Mouse (Mus musculus) forebrain, postnatal 0 days (tissue): ENCODE data around the gene Stat2. TPM values are rescaled to one million over a fixed set of nuclear protein-coding genes. Genes with fewer than 3 reads are reported as not detected.

Experiments
- ATAC-seq: fragments of 200-750 bp; cut with Nextera tagmentation; 2 replicates; pipeline ENCODE4 v1.8.0; 2017; ENCODE audit warnings: mild to moderate bottlenecking, moderate library complexity
- DNase-seq: peaks from one replicate; pipeline ENCODE4 v3.0.0-alpha.2; 2015
- H3K27ac ChIP-seq: fragments of 300-500 bp; sonication (generic); 2 replicates; pipeline ENCODE4 v1.5.1; 2014; ENCODE audit warnings: low read depth, mild to moderate bottlenecking, antibody characterized with exemption, low read length, moderate library complexity, mixed read lengths
- H3K27me3 ChIP-seq: fragments of 300-500 bp; sonication (generic); 2 replicates; pipeline ENCODE4 v1.6.1; 2014; ENCODE audit warnings: mild to moderate bottlenecking, low read length, mixed read lengths; ENCODE audit not compliant: insufficient read depth
- H3K36me3 ChIP-seq: fragments of 300-500 bp; sonication (generic); 2 replicates; pipeline ENCODE4 v1.6.1; 2014; ENCODE audit warnings: mild to moderate bottlenecking, moderate library complexity; ENCODE audit not compliant: insufficient read depth
- H3K4me1 ChIP-seq: fragments of 300-500 bp; sonication (generic); 2 replicates; pipeline ENCODE4 v1.6.1; 2014; ENCODE audit warnings: antibody characterized with exemption; ENCODE audit not compliant: insufficient read depth
- H3K4me2 ChIP-seq: fragments of 300-500 bp; sonication (generic); 2 replicates; pipeline ENCODE4 v1.6.1; 2014; ENCODE audit warnings: low read depth, mild to moderate bottlenecking, moderate library complexity
- H3K4me3 ChIP-seq: fragments of 300-500 bp; sonication (generic); 2 replicates; pipeline ENCODE4 v1.5.1; 2014; ENCODE audit warnings: low read depth, low read length, mixed read lengths
- H3K9ac ChIP-seq: fragments of 300-500 bp; sonication (generic); 2 replicates; pipeline ENCODE4 v1.6.1; 2014; ENCODE audit warnings: mild to moderate bottlenecking
- H3K9me3 ChIP-seq: fragments of 300-500 bp; sonication (generic); 2 replicates; pipeline ENCODE4 v1.6.1; 2016; ENCODE audit warnings: low read length
- CTCF ChIP-seq: sonication (generic); IDR thresholded peaks from 2 replicates; pipeline ENCODE4 v1.5.1; 2016; ENCODE audit warnings: antibody characterized with exemption, control low read depth, low read depth
- WGBS: fragments of 180-500 bp; shearing (Covaris S2); extraction: QIAGEN DNeasy Blood & Tissue Kit; methylation state at CpG from one replicate; pipeline ENCODE4 v1.1.7; 2014; 5-methylcytosine and 5-hydroxymethylcytosine counted together
- polyA plus RNA-seq: library from polyadenylated mRNA; unstranded; fragments of >200 nt; fragmentation: Nextera tagmentation; extraction: Ambion mirVana; gene quantifications from 2 replicates; pipeline ENCODE4 v1.2.1, GENCODE M21; 2015
- total RNA-seq: library from RNA; depleted of rRNA; stranded (reverse); fragments of >200 nt; gene quantifications from 2 replicates; pipeline ENCODE4 v1.2.3, GENCODE M21; 2014

Gene Stat2
- total and polyA plus RNA-seq, 2 experiments from 2014 or later, result 8.1 to 10.3 TPM

DNA sequence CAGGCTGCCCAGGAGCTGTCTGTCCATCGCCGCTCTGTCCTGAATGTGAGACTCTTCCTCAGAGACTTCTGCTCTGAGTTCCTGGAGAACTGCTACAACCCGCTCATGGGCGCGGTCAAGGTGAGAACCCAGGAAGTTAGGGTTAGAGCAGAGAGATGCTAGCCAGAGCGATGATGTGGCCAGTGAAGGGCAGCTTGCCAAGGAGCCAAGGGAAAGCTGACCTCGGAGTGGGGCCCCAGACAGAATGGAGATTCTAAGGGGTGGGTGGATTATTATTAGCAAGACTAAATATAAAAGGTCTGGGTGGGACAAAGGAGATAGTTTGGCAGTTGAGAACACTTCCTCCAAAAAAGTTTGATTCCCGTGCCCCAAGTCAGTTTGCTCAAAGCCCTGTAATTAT lies 27.1 kb upstream of the Stat2 start:
- ATAC-seq (no peak), DNase-seq (no peak)
- no peak overlapping the region for H3K4me2 ChIP-seq
- H3K27me3 ChIP-seq, result no peaks in the 10 kb centered on the region
- H3K9ac ChIP-seq, result no peak overlapping the region
- H3K36me3 ChIP-seq, result peaks cover 25% of the 10 kb centered on the region; the same call in 1 of the 2 replicates
- no peaks in the 10 kb centered on the region for H3K4me1 ChIP-seq
- H3K4me3 ChIP-seq, result no peak overlapping the region
- WGBS, result 94% methylated on average over 8 of the region's 8 CpGs
- TF ChIP-seq CTCF, result no peak
- no peak overlapping the region for H3K27ac ChIP-seq
- no peaks in the 10 kb centered on the region for H3K9me3 ChIP-seq

DNA sequence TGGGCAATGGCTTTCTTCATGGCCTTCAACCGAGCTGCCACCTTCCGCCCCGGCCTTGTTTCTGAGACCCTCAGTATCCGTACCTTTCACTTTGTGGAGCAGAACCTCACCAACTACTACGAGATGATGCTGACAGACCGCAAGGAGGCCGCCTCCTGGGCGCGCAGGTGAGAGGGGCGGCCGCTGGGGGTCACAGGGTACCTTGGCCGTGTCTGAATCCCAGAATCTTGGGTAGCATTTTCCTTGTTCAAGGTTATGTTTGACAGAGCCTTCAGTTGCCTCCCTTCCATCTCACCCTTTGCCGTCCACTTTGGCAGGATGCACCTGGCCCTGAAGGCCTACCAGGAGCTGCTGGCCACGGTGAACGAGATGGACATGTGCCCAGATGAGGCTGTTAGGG lies 26.2 kb upstream of the Stat2 start:
- no peak for TF ChIP-seq CTCF
- no peak overlapping the region for H3K4me3 ChIP-seq
- H3K27me3 ChIP-seq, result no peaks in the 10 kb centered on the region
- 95% methylated on average over 15 of the region's 15 CpGs for WGBS
- no peak overlapping the region for H3K9ac ChIP-seq
- DNase-seq (no peak), ATAC-seq (no peak)
- H3K27ac ChIP-seq, result no peak overlapping the region
- no peak overlapping the region for H3K4me2 ChIP-seq
- H3K36me3 ChIP-seq, result peaks cover 31% of the 10 kb centered on the region; the same call in 1 of the 2 replicates
- H3K4me1 ChIP-seq, result no peaks in the 10 kb centered on the region
- H3K9me3 ChIP-seq, result no peaks in the 10 kb centered on the region

DNA sequence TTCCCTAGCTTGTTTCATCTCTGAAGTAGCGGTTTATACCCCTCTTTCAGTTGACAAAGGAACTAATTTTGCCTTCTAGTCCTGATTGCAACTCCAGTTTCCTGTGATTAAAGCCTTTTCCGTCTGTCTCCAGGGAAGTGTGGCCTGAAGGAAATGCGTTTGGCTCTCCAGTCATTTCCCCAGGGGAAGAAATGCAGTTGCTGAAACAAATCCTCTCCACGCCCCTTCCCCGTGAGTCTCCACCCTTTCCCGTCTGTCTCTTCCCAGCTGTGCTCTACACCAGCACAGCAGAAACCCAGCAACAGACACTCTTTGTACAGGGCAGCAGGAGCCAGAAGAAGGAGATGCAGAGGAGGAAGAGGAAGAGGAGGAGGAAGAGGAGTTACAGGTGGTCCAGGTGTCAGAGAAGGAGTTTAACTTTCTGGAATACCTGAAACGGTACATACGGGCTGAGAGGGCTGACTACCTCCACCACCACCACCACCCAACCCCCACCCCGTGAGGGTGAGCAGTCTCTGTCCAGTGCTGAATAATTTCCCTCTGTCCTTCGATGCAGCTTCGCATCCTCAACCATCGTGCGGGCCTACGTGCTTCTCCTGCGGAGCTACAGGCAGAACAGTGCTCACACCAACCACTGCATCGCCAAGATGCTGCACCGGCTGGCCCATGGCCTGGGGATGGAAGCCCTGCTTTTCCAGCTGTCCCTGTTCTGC lies 23.2 kb upstream of the Stat2 start:
- Histone ChIP-seq H3K27ac (no peak overlapping the region), H3K9ac (no peak overlapping the region), H3K4me2 (no peak overlapping the region), H3K36me3 (peaks cover 51% of the 10 kb centered on the region), H3K27me3 (no peaks in the 10 kb centered on the region), H3K4me1 (no peaks in the 10 kb centered on the region), H3K4me3 (no peak overlapping the region), H3K9me3 (no peaks in the 10 kb centered on the region)
- 85% methylated on average over 17 of the region's 17 CpGs for WGBS
- no peak for DNase-seq
- TF ChIP-seq CTCF, result no peak
- ATAC-seq, result no peak

DNA sequence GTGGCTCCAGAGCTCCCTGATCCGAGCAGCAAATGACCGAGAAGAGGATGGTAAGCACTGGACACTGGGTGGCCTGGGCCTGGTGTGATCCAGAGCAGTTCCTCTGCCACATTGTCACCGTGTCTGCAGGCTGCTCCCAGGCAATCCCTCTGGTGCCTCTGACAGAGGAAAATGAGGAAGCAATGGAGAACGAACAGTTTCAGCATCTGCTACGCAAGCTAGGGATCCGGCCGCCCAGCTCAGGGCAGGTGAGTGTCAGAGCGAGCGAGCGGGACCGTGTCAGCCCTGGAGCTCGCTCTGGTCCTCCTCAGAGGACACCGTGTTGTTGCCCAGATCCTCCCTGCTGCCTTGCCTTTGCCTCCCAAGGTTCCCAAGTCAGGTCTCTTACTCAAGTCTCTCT lies 19.8 kb upstream of the Stat2 start:
- DNase-seq, result no peak
- Histone ChIP-seq H3K9me3 (no peaks in the 10 kb centered on the region), H3K4me1 (no peaks in the 10 kb centered on the region), H3K36me3 (peaks cover 43% of the 10 kb centered on the region), H3K27ac (no peak overlapping the region), H3K27me3 (no peaks in the 10 kb centered on the region), H3K4me3 (no peak overlapping the region), H3K9ac (no peak overlapping the region), H3K4me2 (no peak overlapping the region)
- TF ChIP-seq CTCF, result no peak
- ATAC-seq, result no peak
- 95% methylated on average over 13 of the region's 13 CpGs for WGBS

DNA sequence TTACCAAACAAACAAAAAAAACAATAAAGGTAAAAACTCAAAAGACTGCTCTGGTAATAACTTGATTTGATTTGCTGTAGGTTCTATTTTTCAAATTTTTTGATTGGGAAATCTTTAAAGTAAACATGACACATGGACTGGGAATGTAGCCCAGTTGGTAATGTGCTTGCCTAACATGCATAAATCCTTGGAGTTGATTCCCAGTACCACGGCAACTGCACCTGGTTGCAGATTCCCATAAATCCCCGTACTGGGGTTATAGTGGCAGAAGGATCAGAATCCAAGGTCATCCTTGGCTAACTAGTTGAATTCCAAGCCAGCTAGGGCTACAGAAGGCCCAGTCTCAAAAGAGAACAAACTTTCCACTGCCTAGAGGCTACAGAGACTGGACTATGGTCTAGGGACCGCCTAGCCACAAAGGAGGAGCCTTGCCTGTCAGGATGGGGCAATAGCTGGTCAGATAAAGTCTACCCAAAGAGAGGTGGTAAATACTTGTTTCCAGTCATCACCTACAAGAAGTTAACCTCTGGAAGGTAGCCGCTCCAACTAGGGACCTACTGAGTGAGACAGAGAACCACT lies 16.6 kb upstream of the Stat2 start, which contains the start of gene Apon:
TSS of gene Apon (plus strand) at position 420 of the 579 bp plus-strand sequence.
- no peak within 1 kb of the TSS for H3K4me3 ChIP-seq
- no peak within 1 kb of the TSS for H3K4me2 ChIP-seq
- H3K4me1 ChIP-seq, result no peaks in the 10 kb centered on the region
- peaks cover 28% of the 10 kb centered on the region for H3K36me3 ChIP-seq
- ATAC-seq (no peak), DNase-seq (no peak)
- WGBS, result 82% methylated on average over 4 of the region's 4 CpGs
- no peak within 1 kb of the TSS for H3K27ac ChIP-seq
- no peak within 1 kb of the TSS for H3K9ac ChIP-seq
- TF ChIP-seq CTCF, result no peak
- H3K9me3 ChIP-seq, result no peaks in the 10 kb centered on the region
- no peaks in the 10 kb centered on the region for H3K27me3 ChIP-seq

DNA sequence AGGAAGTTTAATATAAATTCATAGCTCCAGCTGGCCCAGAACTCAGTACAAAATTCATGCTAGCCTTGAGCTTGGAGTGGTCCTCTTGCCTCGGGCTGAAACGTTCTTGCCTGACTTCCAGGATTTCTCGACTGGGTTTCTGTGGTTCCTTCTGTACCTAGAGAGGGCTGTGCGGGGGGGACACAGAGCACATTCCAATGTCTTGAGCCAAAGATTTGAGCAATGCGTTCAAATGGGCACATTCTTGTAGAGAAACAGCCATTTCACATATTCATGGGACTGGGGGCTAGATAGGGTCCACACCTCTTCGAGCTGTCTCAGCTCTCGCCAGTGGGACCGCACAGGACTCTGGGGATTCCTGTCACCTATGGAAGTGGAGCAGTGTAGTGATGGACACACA lies 14.4 kb upstream of the Stat2 start:
- Histone ChIP-seq H3K9ac (no peak overlapping the region), H3K4me3 (no peak overlapping the region), H3K27me3 (no peaks in the 10 kb centered on the region), H3K9me3 (no peaks in the 10 kb centered on the region), H3K27ac (no peak overlapping the region), H3K36me3 (peaks cover 11% of the 10 kb centered on the region), H3K4me2 (no peak overlapping the region), H3K4me1 (no peaks in the 10 kb centered on the region)
- DNase-seq (no peak), ATAC-seq (no peak)
- TF ChIP-seq CTCF, result no peak
- WGBS, result 87% methylated on average over 8 of the region's 8 CpGs

DNA sequence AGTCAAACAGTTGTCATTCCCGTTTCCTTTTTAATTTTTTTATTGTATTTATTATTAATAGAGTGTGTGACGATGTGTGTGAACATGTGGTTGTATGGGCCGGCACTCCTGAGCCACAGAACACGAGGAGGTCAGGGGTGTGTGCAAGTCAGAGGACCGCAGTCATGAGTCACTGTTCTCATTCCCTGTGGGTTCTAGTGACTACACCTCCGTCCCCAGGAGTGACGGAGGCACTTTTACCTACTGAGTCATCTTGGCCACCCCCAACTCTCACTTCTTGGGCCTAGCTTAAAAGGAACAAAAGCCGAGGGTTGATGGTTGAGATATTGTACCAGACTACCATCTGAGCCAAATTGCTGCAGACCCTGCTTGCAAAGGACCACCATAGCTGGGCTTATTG lies 14.0 kb upstream of the Stat2 start:
- no peak overlapping the region for H3K4me2 ChIP-seq
- H3K36me3 ChIP-seq, result peaks cover 11% of the 10 kb centered on the region
- ATAC-seq, result no peak
- no peaks in the 10 kb centered on the region for H3K27me3 ChIP-seq
- H3K9me3 ChIP-seq, result no peaks in the 10 kb centered on the region
- H3K4me3 ChIP-seq, result no peak overlapping the region
- H3K27ac ChIP-seq, result no peak overlapping the region
- H3K9ac ChIP-seq, result no peak overlapping the region
- H3K4me1 ChIP-seq, result no peaks in the 10 kb centered on the region
- no peak for DNase-seq
- no peak for TF ChIP-seq CTCF
- 91% methylated on average over 8 of the region's 8 CpGs for whole genome bisulfite sequencing
